Mouse (Mus musculus) hindbrain, embryonic 16.5 days (tissue): ENCODE data around the gene Zer1. TPM values are rescaled to one million over a fixed set of nuclear protein-coding genes. Genes with fewer than 3 reads are reported as not detected.
"Not testable (repeated sequence)": the region's sequence is repeated elsewhere in the genome, so short reads cannot be mapped to it uniquely, and the experiment has no call there.

Experiments
- ATAC-seq: fragments of 200-750 bp; cut with Nextera tagmentation; 2 replicates; pipeline ENCODE4 v1.8.0; 2017; ENCODE audit warnings: moderate TSS enrichment, moderate library complexity
- H3K27ac ChIP-seq: fragments of 300-500 bp; sonication (generic); 2 replicates; pipeline ENCODE4 v1.5.1; 2014; ENCODE audit warnings: low read depth, mild to moderate bottlenecking, control low read depth, low read length, moderate library complexity
- H3K27me3 ChIP-seq: fragments of 300-500 bp; sonication (generic); replicated peaks from 2 replicates; pipeline ENCODE4 v1.6.1; 2014; ENCODE audit warnings: low read length; ENCODE audit not compliant: control insufficient read depth, insufficient read depth
- H3K36me3 ChIP-seq: fragments of 300-500 bp; sonication (generic); 2 replicates; pipeline ENCODE4 v1.6.1; 2014; ENCODE audit warnings: mild to moderate bottlenecking, low read length, moderate library complexity, mixed read lengths; ENCODE audit not compliant: control insufficient read depth, insufficient read depth
- H3K4me1 ChIP-seq: fragments of 300-500 bp; sonication (generic); 2 replicates; pipeline ENCODE4 v1.6.1; 2014; ENCODE audit warnings: low read depth, low read length; ENCODE audit not compliant: control insufficient read depth, insufficient read depth
- H3K4me2 ChIP-seq: fragments of 300-500 bp; sonication (generic); 2 replicates; pipeline ENCODE4 v1.6.1; 2014; ENCODE audit warnings: mild to moderate bottlenecking, low read length, control low read depth, moderate library complexity
- H3K4me3 ChIP-seq: fragments of 300-500 bp; sonication (generic); 2 replicates; pipeline ENCODE4 v1.5.1; 2014; ENCODE audit warnings: mild to moderate bottlenecking, low read length, control low read depth, moderate library complexity
- H3K9ac ChIP-seq: fragments of 300-500 bp; sonication (generic); 2 replicates; pipeline ENCODE4 v1.6.1; 2014; ENCODE audit warnings: low read depth, mild to moderate bottlenecking, control low read depth, low read length, moderate library complexity
- H3K9me3 ChIP-seq: fragments of 300-500 bp; sonication (generic); 2 replicates; pipeline ENCODE4 v1.6.1; 2014; ENCODE audit warnings: mild to moderate bottlenecking, low read length, moderate library complexity; ENCODE audit not compliant: control insufficient read depth
- WGBS: fragments of 180-500 bp; shearing (Covaris S2); extraction: QIAGEN DNeasy Blood & Tissue Kit; methylation state at CpG from one replicate; pipeline ENCODE4 v1.1.7; 2014; 5-methylcytosine and 5-hydroxymethylcytosine counted together
- polyA plus RNA-seq: library from polyadenylated mRNA; unstranded; fragments of >200 nt; fragmentation: Nextera tagmentation; extraction: Ambion mirVana; gene quantifications from 2 replicates; pipeline ENCODE4 v1.2.1, GENCODE M21; 2015

Zer1 gene
- 10.4 and 11.3 TPM in 2 replicates for polyA plus RNA-seq

DNA sequence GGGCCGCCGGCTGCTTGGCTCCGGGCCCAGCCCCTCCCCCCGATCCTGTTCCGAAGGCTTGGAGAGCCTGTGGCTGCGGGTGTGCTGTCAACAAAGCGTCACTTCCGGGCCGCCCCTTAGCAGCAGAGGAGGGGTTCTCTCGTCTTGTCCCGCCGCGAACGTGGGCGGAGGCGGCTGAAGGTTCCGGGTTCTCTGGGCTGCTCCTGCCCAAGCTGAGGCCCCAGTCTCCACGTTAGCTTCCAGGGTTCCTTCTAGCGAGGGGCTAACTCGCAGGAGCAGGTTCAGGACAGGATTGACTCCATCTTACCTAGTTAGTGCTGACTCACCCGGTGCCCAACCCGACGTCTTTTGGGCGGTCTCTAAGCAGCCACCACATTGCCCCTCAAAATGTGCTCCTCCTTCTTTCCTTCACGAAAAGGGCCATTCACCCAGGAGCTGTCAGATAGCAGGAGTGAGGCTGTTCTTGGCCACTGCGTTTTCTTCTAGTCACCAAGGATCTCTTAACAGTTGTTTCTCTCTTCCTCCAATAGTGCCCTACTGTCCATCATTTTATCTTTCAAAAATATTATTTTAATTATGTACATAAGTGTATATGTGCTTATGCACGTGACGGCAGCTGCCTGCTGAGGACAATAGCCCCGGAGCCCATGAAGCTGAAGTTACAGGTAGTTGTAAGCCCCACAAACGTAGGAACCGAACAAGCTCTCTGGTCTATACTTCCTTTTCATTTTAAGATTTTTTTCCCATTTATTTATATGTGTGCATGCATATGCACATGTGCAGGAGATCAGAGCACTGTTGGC is at the start of gene Zer1:
Zer1 (minus strand) TSS at position 114 of the 803 bp plus-strand sequence.
- no peaks in the 10 kb centered on the region for H3K36me3 ChIP-seq
- H3K4me3 ChIP-seq: peak within 1 kb of the TSS; percentile 70
- H3K27me3 ChIP-seq: no peaks in the 10 kb centered on the region
- peak within 1 kb of the TSS; percentile 92 for H3K27ac ChIP-seq
- H3K4me1 ChIP-seq: peaks cover 24% of the 10 kb centered on the region
- H3K9ac ChIP-seq: peak within 1 kb of the TSS; percentile 78
- WGBS: 9% methylated on average over 29 of the region's 31 CpGs
- peak within 1 kb of the TSS; percentile 94 for H3K4me2 ChIP-seq
- no peaks in the 10 kb centered on the region for H3K9me3 ChIP-seq
- peak; percentile 98 for ATAC-seq

DNA sequence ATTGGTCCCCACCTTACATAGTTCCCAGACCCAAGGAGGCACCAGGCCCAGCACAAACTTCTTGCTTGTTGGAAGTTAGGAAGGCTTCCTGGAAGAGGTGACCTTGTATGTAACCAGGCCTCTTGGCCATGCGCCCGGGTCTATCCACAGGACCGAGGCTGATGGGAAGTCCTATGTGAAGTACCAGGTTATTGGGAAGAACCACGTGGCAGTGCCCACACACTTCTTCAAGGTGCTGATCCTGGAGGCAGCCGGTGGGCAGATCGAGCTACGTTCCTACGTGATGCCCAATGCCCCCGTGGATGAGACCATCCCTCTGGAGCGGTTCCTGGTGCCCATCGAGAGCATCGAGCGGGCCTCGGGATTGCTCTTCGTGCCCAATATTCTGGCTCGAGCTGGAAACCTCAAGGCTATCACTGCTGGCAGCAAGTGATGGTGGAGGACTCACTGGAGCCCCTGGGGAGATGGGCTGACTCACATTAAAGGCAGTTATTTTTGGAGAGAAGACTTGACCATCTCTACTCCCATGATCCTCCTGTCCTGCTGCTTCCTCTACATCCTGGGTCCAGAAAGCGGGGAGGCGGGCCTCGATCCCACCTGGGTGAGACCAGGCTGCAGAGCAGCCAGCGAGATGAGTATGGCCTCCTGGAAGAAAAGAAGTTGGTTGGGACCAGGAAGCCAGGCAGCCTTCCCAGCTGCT is 49.3 kb upstream of the Zer1 start:
- ATAC-seq: no peak
- Histone ChIP-seq H3K36me3 (peaks cover 17% of the 10 kb centered on the region), H3K9ac (no peak overlapping the region), H3K9me3 (no peaks in the 10 kb centered on the region), H3K27ac (no peak overlapping the region), H3K4me2 (no peak overlapping the region), H3K4me3 (no peak overlapping the region), H3K27me3 (no peaks in the 10 kb centered on the region), H3K4me1 (peaks cover 20% of the 10 kb centered on the region)
- WGBS: 97% methylated on average over 20 of the region's 20 CpGs

GRCm38 (mm10) chr2:30171997-30172382 is 47.6 kb upstream of the Zer1 start:
- Histone ChIP-seq H3K27ac (peak overlapping the region; percentile 96), H3K4me2 (peak overlapping the region; percentile 95), H3K9ac (peak overlapping the region; percentile 84), H3K9me3 (no peaks in the 10 kb centered on the region), H3K27me3 (no peaks in the 10 kb centered on the region), H3K36me3 (peaks cover 17% of the 10 kb centered on the region), H3K4me1 (peaks cover 9% of the 10 kb centered on the region), H3K4me3 (peak overlapping the region; percentile 75)
- under 1% methylated on average over 19 of the region's 19 CpGs for WGBS
- peak; percentile 25; the same call in 1 of the 2 replicates for ATAC-seq

DNA sequence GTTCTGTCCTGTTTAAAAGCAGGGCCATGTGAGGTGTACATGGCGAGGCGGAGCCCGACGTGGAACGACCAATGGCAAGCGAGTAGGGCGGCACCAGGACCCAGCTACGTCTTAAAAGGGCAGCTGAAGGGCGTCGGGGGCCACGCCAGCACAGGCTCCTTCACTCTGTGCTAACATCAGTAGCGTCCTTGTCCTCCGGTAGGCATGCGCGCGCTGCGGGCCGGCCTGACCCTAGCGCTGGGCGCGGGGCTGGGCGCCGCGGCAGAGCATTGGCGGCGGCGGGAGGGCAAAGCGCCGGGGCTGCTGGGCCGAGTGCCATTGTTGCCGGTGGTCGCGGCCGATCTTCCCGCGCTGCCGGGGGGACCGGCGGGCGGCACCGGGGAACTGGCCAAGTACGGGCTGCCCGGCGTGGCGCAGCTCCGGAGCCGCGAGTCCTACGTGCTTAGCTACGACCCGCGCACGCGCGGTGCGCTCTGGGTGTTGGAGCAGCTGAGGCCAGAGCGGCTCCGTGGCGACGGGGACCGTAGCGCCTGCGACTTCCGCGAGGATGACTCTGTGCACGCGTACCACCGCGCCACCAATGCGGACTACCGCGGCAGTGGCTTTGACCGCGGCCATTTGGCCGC is 47.1 kb upstream of the Zer1 start, which contains the start of gene Endog:
Endog (plus strand) TSS at position 123 of the 626 bp plus-strand sequence.
- WGBS: under 1% methylated on average over 51 of the region's 75 CpGs
- H3K36me3 ChIP-seq: peaks cover 16% of the 10 kb centered on the region

GRCm38 (mm10) chr2:30166677-30167076 is 42.3 kb upstream of the Zer1 start:
- Histone ChIP-seq H3K9ac (no peak overlapping the region), H3K9me3 (no peaks in the 10 kb centered on the region), H3K36me3 (no peaks in the 10 kb centered on the region), H3K27ac (no peak overlapping the region), H3K4me2 (no peak overlapping the region), H3K4me3 (no peak overlapping the region), H3K27me3 (no peaks in the 10 kb centered on the region), H3K4me1 (no peaks in the 10 kb centered on the region; the same call in 1 of the 2 replicates)
- 61% methylated on average over 4 of the region's 4 CpGs for WGBS
- no peak for ATAC-seq

More for the DNA sequence above, 47.1 kb upstream of the Zer1 start, which contains the start of gene Endog:
- Histone ChIP-seq H3K27me3 (no peaks in the 10 kb centered on the region), H3K4me3 (peak within 1 kb of the TSS; percentile 75), H3K9me3 (no peaks in the 10 kb centered on the region), H3K9ac (peak within 1 kb of the TSS; percentile 84), H3K27ac (peak within 1 kb of the TSS; percentile 96), H3K4me2 (peak within 1 kb of the TSS; percentile 95), H3K4me1 (peaks cover 8% of the 10 kb centered on the region)
- peak; percentile 98 for ATAC-seq

- H3K36me3 ChIP-seq: no peaks in the 10 kb centered on the region
- H3K4me2 ChIP-seq: no peak overlapping the region
- no peak overlapping the region for H3K4me3 ChIP-seq
- no peak overlapping the region for H3K27ac ChIP-seq
- 61% methylated on average over 9 of the region's 9 CpGs for WGBS
- H3K9me3 ChIP-seq: no peaks in the 10 kb centered on the region
- H3K4me1 ChIP-seq: no peaks in the 10 kb centered on the region
- ATAC-seq: no peak
- H3K9ac ChIP-seq: no peak overlapping the region
- H3K27me3 ChIP-seq: no peaks in the 10 kb centered on the region
These were observed 40.1 kb upstream of the Zer1 start for GRCm38 (mm10) chr2:30164340-30164932.

DNA sequence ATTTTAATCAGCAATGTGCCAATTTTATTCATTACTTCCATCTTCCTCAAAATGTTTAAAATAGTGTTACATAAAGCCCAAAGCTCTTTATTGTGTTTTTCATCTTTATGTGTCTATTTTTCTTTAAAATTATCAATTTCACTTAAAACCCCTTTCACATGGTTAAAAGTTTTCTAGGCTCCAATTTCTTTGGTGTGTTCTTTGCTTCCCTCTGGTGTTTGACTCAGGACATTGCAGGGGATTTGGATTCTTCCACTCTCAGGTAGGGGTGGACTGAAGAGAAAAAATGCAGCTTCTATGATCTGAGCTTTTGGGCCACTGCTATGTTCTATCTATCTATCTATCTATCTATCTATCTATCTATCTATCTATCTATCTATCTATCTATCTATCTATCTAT is 37.4 kb upstream of the Zer1 start:
- Histone ChIP-seq H3K36me3 (no peaks in the 10 kb centered on the region), H3K27me3 (no peaks in the 10 kb centered on the region), H3K4me2 (no peak overlapping the region), H3K4me3 (no peak overlapping the region), H3K9ac (no peak overlapping the region), H3K9me3 (no peaks in the 10 kb centered on the region), H3K27ac (no peak overlapping the region), H3K4me1 (no peaks in the 10 kb centered on the region)
- no peak for ATAC-seq

DNA sequence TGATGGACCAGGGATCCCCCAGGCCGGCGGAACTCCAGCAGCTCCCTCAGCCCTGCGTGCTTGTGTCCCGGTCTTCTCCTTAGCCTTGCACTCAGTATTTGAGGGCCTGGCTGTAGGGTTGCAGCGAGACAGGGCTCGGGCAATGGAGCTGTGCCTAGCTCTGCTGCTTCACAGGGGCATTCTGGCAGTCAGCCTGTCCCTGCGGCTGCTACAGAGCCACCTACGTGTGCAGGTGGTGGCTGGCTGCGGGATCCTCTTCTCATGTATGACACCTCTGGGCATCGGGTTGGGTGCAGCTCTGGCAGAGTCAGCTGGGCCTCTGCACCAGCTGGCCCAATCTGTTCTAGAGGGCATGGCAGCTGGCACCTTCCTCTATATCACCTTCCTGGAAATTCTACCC is 35.5 kb upstream of the Zer1 start:
- not testable (repeated sequence) for H3K9me3 ChIP-seq, H3K27ac ChIP-seq, H3K4me1 ChIP-seq, H3K36me3 ChIP-seq, H3K4me2 ChIP-seq, H3K9ac ChIP-seq, H3K4me3 ChIP-seq, H3K27me3 ChIP-seq
- 0 out of 2 replicates have a peak, but pooled peaks have one; percentile 14 for ATAC-seq
- WGBS: 87% methylated on average over 3 of the region's 10 CpGs
